Mouse (Mus musculus): ENCODE measurements at regions not wholly inside any gene's neighbourhood (a gene's known extent, or its start where the extent isn't known, plus 50 kb on each side); places are given as distances from the start of the nearest gene placed in this dataset.

- no peak for DNase-seq (ENCODE audit: low spot score)
- no peak overlapping the region for H3K27ac ChIP-seq
- no peak overlapping the region for H3K9ac ChIP-seq (ENCODE audit: low read depth, low read length)
- no peak for TF ChIP-seq CTCF (IDR thresholded peaks at IDR 0.05; ENCODE audit: low read depth)
- H3K27me3 ChIP-seq (ENCODE audit: insufficient read depth, low read length) = no peaks in the 10 kb centered on the region
- H3K4me3 ChIP-seq (replicated peaks; ENCODE audit: low read depth, low read length) = no peak overlapping the region
- no peaks in the 10 kb centered on the region for H3K36me3 ChIP-seq (ENCODE audit: insufficient read depth, low read length)
- WGBS = 68% methylated on average over 1 of the region's 1 CpGs
- H3K4me2 ChIP-seq (ENCODE audit: low read length) = no peak overlapping the region
- ATAC-seq (replicated peaks; ENCODE audit: low FRiP score, low read depth) = no peak
- H3K4me1 ChIP-seq (replicated peaks; ENCODE audit: insufficient read depth, low read length) = no peaks in the 10 kb centered on the region
- no peaks in the 10 kb centered on the region for H3K9me3 ChIP-seq (replicated peaks; ENCODE audit: low read length)
Observed at GRCm38 (mm10) chr15:67905279-67905678, 1404.6 kb upstream of the Lrrc6 start.

DNA sequence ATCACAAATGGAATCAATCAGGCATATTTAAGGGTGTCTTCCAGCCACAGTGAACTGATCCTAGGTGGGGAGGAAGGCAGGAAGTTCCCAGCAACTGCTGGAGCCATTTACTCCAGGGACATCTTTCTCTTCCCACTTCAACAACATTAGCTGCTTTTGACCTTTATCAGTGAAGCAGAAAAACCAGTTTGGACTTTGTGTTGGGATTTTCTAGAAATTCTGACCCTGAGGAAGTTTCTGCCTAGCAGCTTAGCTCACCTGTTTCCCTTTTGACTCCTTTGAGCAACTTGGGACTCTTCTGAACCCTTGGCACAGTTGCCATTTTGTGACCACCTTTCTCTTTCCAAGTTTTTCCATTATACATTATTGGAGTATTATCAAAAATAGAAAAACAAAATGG is 1403.9 kb upstream of the Lrrc6 start:
- no peak for ATAC-seq (replicated peaks; ENCODE audit: low FRiP score, low read depth)
- H3K4me2 ChIP-seq (ENCODE audit: low read length) = no peak overlapping the region
- no peak overlapping the region for H3K9ac ChIP-seq (ENCODE audit: low read depth, low read length)
- no peak for TF ChIP-seq CTCF (IDR thresholded peaks at IDR 0.05; ENCODE audit: low read depth)
- no peaks in the 10 kb centered on the region for H3K27me3 ChIP-seq (ENCODE audit: insufficient read depth, low read length)
- H3K27ac ChIP-seq = no peak overlapping the region
- no peaks in the 10 kb centered on the region for H3K36me3 ChIP-seq (ENCODE audit: insufficient read depth, low read length)
- no peak overlapping the region for H3K4me3 ChIP-seq (replicated peaks; ENCODE audit: low read depth, low read length)
- no peaks in the 10 kb centered on the region for H3K4me1 ChIP-seq (replicated peaks; ENCODE audit: insufficient read depth, low read length)
- DNase-seq (ENCODE audit: low spot score) = no peak
- H3K9me3 ChIP-seq (replicated peaks; ENCODE audit: low read length) = no peaks in the 10 kb centered on the region

GRCm38 (mm10) chr15:67902982-67903381 is 1402.3 kb upstream of the Lrrc6 start:
- DNase-seq (ENCODE audit: low spot score) (no peak), ATAC-seq (replicated peaks; ENCODE audit: low FRiP score, low read depth) (no peak)
- no peak for TF ChIP-seq CTCF (IDR thresholded peaks at IDR 0.05; ENCODE audit: low read depth)
- Histone ChIP-seq H3K4me1 (replicated peaks; ENCODE audit: insufficient read depth, low read length) (no peaks in the 10 kb centered on the region), H3K27me3 (ENCODE audit: insufficient read depth, low read length) (no peaks in the 10 kb centered on the region), H3K9me3 (replicated peaks; ENCODE audit: low read length) (no peaks in the 10 kb centered on the region), H3K36me3 (ENCODE audit: insufficient read depth, low read length) (no peaks in the 10 kb centered on the region), H3K9ac (ENCODE audit: low read depth, low read length) (no peak overlapping the region), H3K4me3 (replicated peaks; ENCODE audit: low read depth, low read length) (no peak overlapping the region), H3K4me2 (ENCODE audit: low read length) (no peak overlapping the region), H3K27ac (no peak overlapping the region)
- 97% methylated on average over 2 of the region's 2 CpGs for WGBS

DNA sequence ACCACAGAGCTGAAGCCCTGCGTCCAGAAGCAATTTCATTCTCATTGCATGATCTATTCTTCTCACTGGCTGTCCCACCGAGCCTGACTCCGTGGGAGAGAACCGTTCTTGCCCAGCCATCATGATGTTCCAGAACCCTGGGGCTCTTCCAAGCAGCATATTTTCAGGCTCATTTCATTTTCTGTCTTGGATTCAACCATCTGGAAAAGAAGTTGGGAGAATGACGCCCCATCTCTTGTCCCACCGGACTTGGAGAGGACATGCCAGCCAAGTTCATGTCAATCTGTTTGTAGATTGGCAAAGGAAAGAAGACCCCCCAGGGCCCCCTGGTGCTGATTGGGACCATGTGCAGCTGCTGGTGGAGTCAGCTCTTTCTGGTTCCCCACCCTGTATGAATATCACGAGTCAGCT is 1400.5 kb upstream of the Lrrc6 start:
- no peak overlapping the region for H3K4me3 ChIP-seq (replicated peaks; ENCODE audit: low read depth, low read length)
- H3K4me2 ChIP-seq (ENCODE audit: low read length) = no peak overlapping the region
- H3K27me3 ChIP-seq (ENCODE audit: insufficient read depth, low read length) = no peaks in the 10 kb centered on the region
- ATAC-seq (replicated peaks; ENCODE audit: low FRiP score, low read depth) (no peak), DNase-seq (ENCODE audit: low spot score) (no peak)
- no peak for TF ChIP-seq CTCF (IDR thresholded peaks at IDR 0.05; ENCODE audit: low read depth)
- H3K9me3 ChIP-seq (replicated peaks; ENCODE audit: low read length) = no peaks in the 10 kb centered on the region
- WGBS = 77% methylated on average over 7 of the region's 7 CpGs
- H3K4me1 ChIP-seq (replicated peaks; ENCODE audit: insufficient read depth, low read length) = no peaks in the 10 kb centered on the region
- no peaks in the 10 kb centered on the region for H3K36me3 ChIP-seq (ENCODE audit: insufficient read depth, low read length)
- no peak overlapping the region for H3K27ac ChIP-seq
- no peak overlapping the region for H3K9ac ChIP-seq (ENCODE audit: low read depth, low read length)

GRCm38 (mm10) chr15:67899772-67900171 is 1399.1 kb upstream of the Lrrc6 start:
- H3K27me3 ChIP-seq (ENCODE audit: insufficient read depth, low read length) = no peaks in the 10 kb centered on the region
- no peaks in the 10 kb centered on the region for H3K4me1 ChIP-seq (replicated peaks; ENCODE audit: insufficient read depth, low read length)
- no peak overlapping the region for H3K27ac ChIP-seq
- 71% methylated on average over 6 of the region's 6 CpGs for WGBS
- DNase-seq (ENCODE audit: low spot score) (no peak), ATAC-seq (replicated peaks; ENCODE audit: low FRiP score, low read depth) (no peak)
- H3K9ac ChIP-seq (ENCODE audit: low read depth, low read length) = no peak overlapping the region
- H3K4me3 ChIP-seq (replicated peaks; ENCODE audit: low read depth, low read length) = no peak overlapping the region
- no peaks in the 10 kb centered on the region for H3K36me3 ChIP-seq (ENCODE audit: insufficient read depth, low read length)
- no peaks in the 10 kb centered on the region for H3K9me3 ChIP-seq (replicated peaks; ENCODE audit: low read length)
- TF ChIP-seq CTCF (IDR thresholded peaks at IDR 0.05; ENCODE audit: low read depth) = no peak
- no peak overlapping the region for H3K4me2 ChIP-seq (ENCODE audit: low read length)

DNA sequence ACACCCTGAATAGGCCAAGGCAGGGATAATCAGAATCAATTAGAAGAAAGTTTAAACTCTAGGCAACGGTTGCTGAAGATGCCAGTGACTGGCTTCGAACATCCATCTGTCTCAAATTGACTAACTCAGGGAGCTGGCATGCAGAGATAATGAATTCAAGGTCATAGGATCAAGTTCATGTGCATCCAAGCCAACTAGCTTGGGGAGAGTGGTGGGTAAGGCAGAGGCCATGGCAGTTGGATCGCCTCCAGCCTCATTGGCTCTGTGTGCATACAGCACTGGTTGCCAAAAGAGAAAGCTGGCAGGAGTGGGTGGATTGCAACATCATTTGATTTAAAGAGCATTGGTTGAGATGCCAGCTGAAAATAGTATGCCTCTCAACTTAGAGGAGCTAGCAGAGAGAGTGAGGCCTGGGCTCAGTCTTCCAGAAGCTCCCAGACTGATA is 1398.3 kb upstream of the Lrrc6 start:
- Histone ChIP-seq H3K36me3 (ENCODE audit: insufficient read depth, low read length) (no peaks in the 10 kb centered on the region), H3K27me3 (ENCODE audit: insufficient read depth, low read length) (no peaks in the 10 kb centered on the region), H3K27ac (no peak overlapping the region), H3K9ac (ENCODE audit: low read depth, low read length) (no peak overlapping the region), H3K4me3 (replicated peaks; ENCODE audit: low read depth, low read length) (no peak overlapping the region), H3K4me2 (ENCODE audit: low read length) (no peak overlapping the region), H3K9me3 (replicated peaks; ENCODE audit: low read length) (no peaks in the 10 kb centered on the region), H3K4me1 (replicated peaks; ENCODE audit: insufficient read depth, low read length) (no peaks in the 10 kb centered on the region)
- DNase-seq (ENCODE audit: low spot score) = no peak
- no peak for TF ChIP-seq CTCF (IDR thresholded peaks at IDR 0.05; ENCODE audit: low read depth)
- no peak for ATAC-seq (replicated peaks; ENCODE audit: low FRiP score, low read depth)
- 49% methylated on average over 3 of the region's 3 CpGs for WGBS

DNA sequence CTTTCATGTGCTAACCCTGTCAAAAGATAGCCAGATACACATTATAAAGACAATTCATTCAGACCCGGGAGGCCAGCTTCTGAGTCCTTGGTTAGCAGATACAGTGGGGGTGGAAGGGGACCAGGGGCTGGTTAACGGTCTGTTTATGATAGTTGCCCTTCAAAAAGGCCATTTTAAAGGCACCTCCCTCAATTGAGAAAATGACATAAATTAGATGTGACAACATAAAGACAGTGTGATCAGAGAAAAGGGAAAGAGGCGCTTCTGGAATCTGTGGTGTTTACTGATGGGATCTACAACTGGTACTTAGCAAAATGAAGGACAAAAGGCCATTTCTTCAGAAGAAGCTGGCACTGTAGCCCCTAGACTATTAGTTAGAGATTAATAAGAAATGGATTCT is 1391.4 kb upstream of the Lrrc6 start:
- WGBS = 58% methylated on average over 3 of the region's 3 CpGs
- ATAC-seq (replicated peaks; ENCODE audit: low FRiP score, low read depth) = no peak
- TF ChIP-seq CTCF (IDR thresholded peaks at IDR 0.05; ENCODE audit: low read depth) = no peak

More for the DNA sequence above, 1391.4 kb upstream of the Lrrc6 start:
- no peaks in the 10 kb centered on the region for H3K9me3 ChIP-seq (replicated peaks; ENCODE audit: low read length)
- H3K36me3 ChIP-seq (ENCODE audit: insufficient read depth, low read length) = no peaks in the 10 kb centered on the region
- no peak overlapping the region for H3K27ac ChIP-seq
- DNase-seq (ENCODE audit: low spot score) = no peak
- no peaks in the 10 kb centered on the region for H3K27me3 ChIP-seq (ENCODE audit: insufficient read depth, low read length)
- no peaks in the 10 kb centered on the region for H3K4me1 ChIP-seq (replicated peaks; ENCODE audit: insufficient read depth, low read length)
- H3K4me2 ChIP-seq (ENCODE audit: low read length) = no peak overlapping the region
- no peak overlapping the region for H3K9ac ChIP-seq (ENCODE audit: low read depth, low read length)
- no peak overlapping the region for H3K4me3 ChIP-seq (replicated peaks; ENCODE audit: low read depth, low read length)
